Mouse (Mus musculus) megakaryocyte, embryonic 14.5 days (primary cell): ENCODE data around the gene Tbc1d2b. TPM values are rescaled to one million over a fixed set of nuclear protein-coding genes. Genes with fewer than 3 reads are reported as not detected.

ENCODE experiments used
- H3K27me3 ChIP-seq: replicated peaks from 2 replicates; pipeline ENCODE3; 2012; ENCODE audit warnings: inconsistent platforms
- H3K36me3 ChIP-seq: replicated peaks from 2 replicates; pipeline ENCODE3; 2012; ENCODE audit warnings: low read length, inconsistent platforms, mixed read lengths
- H3K4me1 ChIP-seq: 2 replicates; pipeline ENCODE4 v1.6.1; 2012; ENCODE audit warnings: inconsistent platforms
- H3K4me3 ChIP-seq: replicated peaks from 2 replicates; pipeline ENCODE3; 2012; ENCODE audit warnings: moderate library complexity, mild to moderate bottlenecking, inconsistent platforms
- H3K9me3 ChIP-seq: 2 replicates; pipeline ENCODE4 v1.6.1; 2012; ENCODE audit warnings: inconsistent platforms
- FLI1 ChIP-seq: IDR thresholded peaks from 2 replicates; pipeline ENCODE4 v1.6.1; 2012; ENCODE audit warnings: low read length, inconsistent platforms, mixed read lengths
- GATA1 ChIP-seq: IDR thresholded peaks from 3 replicates; pipeline ENCODE4 v1.6.1; 2012; ENCODE audit warnings: mixed read lengths, low read length, inconsistent platforms, borderline replicate concordance
- polyA plus RNA-seq: library from polyadenylated mRNA; stranded (reverse); fragments of >175 nt; gene quantifications from 2 replicates; pipeline ENCODE4 v1.2.3, GENCODE M21; 2012; ENCODE audit warnings: low replicate concordance; ENCODE audit not compliant: insufficient read depth

Gene Tbc1d2b
- polyA plus RNA-seq, 1 experiment, result 4.0 TPM

DNA sequence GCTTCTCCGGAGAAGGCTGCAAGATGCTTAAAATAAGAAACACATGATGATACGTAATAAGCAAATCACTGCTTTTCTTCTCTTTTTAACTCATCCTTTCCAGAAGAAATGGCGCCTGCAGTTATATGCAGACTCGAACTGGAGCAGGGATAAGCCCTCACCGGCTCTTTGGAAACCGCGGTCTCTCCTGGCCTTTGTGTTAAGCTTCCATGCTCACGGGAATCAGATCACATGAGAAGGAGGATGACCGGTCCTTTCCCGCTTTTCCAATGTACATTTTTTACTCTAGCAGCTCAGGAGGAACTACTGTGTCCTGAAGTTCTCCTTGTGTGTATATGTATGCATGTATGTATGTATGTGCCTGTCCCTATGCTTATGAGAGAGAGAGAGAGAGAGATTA lies 3.7 kb downstream of the Tbc1d2b start:
- TF ChIP-seq FLI1, result no peak
- TF ChIP-seq GATA1, result no peak
- Histone ChIP-seq H3K4me3 (no peak overlapping the region), H3K27me3 (no peaks in the 10 kb centered on the region), H3K9me3 (no peaks in the 10 kb centered on the region), H3K4me1 (peaks cover 69% of the 10 kb centered on the region), H3K36me3 (peaks cover 35% of the 10 kb centered on the region)

DNA sequence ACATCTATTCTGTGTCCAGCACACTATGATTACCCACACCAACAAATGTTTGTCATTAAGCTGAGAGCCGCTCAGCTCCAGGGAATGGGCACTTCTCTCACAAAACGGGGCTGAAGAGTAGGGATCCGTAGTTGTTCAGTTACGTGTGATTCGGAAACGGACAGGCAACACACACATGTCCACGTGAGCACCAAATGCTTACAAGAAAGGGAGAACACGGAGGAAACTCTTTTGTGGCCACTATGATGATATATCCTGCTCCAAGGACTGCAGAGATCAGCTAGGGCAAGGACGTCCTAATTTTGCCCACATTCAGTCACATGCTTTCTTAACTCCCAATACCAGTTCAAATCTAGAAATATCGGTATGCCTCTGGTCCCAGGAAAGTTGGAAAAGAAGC lies 4.5 kb downstream of the Tbc1d2b start:
- peaks cover 39% of the 10 kb centered on the region for H3K36me3 ChIP-seq
- TF ChIP-seq GATA1, result no peak
- no peak overlapping the region for H3K4me3 ChIP-seq
- no peaks in the 10 kb centered on the region for H3K27me3 ChIP-seq
- H3K9me3 ChIP-seq, result no peaks in the 10 kb centered on the region
- H3K4me1 ChIP-seq, result peaks cover 69% of the 10 kb centered on the region

DNA sequence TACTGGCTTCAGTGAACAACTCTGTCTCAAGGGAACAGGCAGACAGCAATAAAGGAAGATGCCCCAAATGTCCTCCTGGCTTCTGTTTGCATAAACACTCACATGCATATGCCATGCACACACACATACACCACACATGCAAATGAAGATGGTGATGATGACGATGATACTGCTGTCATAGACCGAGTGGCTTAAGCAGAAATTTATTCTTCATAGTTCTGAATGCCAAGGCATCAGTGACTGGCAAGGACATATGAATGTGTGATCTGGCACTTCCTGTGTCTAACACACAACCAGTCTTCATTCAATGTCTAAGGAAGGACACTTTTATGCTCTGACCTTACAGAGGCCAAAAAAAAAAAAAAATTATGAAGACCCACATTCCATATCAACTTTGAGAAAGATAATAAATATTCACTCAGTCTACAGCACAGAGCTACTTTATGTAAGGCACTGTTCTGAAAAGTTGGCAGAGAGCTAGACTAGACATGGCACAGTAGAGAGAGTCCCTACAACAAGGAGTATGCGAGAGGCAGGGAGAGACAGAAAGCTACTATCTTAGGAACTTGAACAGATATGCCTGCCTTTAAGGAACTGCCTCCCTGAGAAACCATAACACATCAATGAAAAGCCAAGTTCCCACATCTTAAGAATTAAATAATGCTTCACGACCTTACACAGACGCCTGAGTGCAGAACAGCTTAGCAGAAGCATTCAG lies 5.1 kb downstream of the Tbc1d2b start:
- peaks cover 43% of the 10 kb centered on the region for H3K36me3 ChIP-seq
- H3K4me1 ChIP-seq, result peaks cover 73% of the 10 kb centered on the region
- TF ChIP-seq GATA1 (no peak), FLI1 (no peak)
- no peaks in the 10 kb centered on the region for H3K9me3 ChIP-seq
- H3K27me3 ChIP-seq, result no peaks in the 10 kb centered on the region
- H3K4me3 ChIP-seq, result peak overlapping the region; percentile 17

DNA sequence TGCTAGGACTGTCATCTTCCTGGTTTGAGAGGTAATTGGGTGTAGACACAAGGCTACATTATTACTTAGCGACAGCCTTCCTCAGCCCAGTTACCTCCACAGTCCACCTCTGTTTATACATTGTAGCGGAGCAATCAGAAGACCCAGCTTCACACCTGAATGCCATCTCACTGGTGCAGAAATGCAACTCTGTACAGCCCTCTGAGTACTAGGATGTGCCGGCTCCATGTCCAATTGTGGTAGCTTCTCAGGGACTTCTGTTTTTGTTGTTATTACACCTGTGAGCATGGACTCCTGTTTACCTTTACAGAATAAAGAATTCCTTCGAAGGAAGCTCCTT lies 7.3 kb downstream of the Tbc1d2b start:
- no peak overlapping the region for H3K4me3 ChIP-seq

DNA sequence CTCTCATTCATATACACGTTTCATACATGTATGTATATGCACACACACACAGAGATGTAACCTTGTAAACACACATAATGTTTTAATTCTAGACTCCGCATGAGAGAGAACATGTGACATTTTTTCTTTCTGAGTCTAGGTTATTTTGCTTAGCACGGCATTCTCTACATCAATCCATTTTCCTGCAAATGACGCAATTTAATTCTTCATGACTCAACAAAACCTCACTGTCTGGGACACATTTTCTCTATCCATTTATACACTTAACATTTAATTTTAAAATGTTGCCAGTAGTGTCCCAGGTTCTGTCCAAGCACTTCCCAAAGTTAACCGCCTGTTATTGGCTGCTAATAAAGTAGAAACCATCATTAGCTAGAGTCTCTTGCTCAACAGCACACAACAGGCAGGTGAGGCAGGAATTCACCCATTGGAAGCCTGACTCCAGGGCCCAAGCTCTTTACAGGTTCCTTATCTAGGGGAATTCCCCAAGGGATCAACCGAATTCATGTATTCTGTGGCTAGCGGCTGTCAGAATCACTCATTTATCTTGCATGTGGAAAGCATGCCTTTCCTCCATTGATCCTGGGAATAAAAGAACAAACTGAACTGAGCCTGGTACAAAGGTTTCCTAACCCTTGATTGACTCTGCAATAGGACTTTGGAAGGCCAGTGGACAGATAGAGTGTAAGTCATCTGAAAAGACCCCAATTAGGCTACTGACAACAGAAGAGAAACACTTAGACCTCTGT lies 7.8 kb downstream of the Tbc1d2b start:
- TF ChIP-seq FLI1 (no peak), GATA1 (no peak)
- Histone ChIP-seq H3K4me3 (no peak overlapping the region), H3K4me1 (peaks cover 76% of the 10 kb centered on the region), H3K27me3 (no peaks in the 10 kb centered on the region), H3K36me3 (peaks cover 52% of the 10 kb centered on the region), H3K9me3 (no peaks in the 10 kb centered on the region)

More for the DNA sequence above, 7.3 kb downstream of the Tbc1d2b start:
- H3K36me3 ChIP-seq, result peaks cover 52% of the 10 kb centered on the region
- TF ChIP-seq FLI1, result no peak
- TF ChIP-seq GATA1, result no peak
- peaks cover 74% of the 10 kb centered on the region for H3K4me1 ChIP-seq
- H3K27me3 ChIP-seq, result no peaks in the 10 kb centered on the region
- H3K9me3 ChIP-seq, result no peaks in the 10 kb centered on the region

DNA sequence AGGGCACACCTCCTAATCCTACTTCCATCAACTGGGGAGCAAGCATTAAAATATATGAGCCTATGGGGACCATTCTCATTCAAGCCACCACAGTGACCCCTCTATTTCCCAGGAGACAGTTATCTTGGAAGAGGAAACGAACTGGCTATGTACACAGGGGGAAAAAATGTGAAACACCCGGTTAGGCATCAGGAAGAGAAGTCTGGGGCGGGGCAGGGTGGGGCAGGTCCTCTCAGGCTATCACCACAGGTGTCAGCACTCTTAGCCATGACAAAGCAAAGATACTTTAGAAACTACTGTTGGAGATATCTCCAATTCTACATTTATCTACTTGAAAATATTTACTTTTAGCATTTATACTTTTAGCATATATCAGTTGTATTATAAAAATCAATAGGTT lies 8.5 kb downstream of the Tbc1d2b start:
- H3K4me1 ChIP-seq, result peaks cover 83% of the 10 kb centered on the region
- H3K27me3 ChIP-seq, result no peaks in the 10 kb centered on the region
- no peak overlapping the region for H3K4me3 ChIP-seq
- H3K36me3 ChIP-seq, result peaks cover 47% of the 10 kb centered on the region
- TF ChIP-seq FLI1, result no peak
- TF ChIP-seq GATA1, result no peak
- no peaks in the 10 kb centered on the region for H3K9me3 ChIP-seq

DNA sequence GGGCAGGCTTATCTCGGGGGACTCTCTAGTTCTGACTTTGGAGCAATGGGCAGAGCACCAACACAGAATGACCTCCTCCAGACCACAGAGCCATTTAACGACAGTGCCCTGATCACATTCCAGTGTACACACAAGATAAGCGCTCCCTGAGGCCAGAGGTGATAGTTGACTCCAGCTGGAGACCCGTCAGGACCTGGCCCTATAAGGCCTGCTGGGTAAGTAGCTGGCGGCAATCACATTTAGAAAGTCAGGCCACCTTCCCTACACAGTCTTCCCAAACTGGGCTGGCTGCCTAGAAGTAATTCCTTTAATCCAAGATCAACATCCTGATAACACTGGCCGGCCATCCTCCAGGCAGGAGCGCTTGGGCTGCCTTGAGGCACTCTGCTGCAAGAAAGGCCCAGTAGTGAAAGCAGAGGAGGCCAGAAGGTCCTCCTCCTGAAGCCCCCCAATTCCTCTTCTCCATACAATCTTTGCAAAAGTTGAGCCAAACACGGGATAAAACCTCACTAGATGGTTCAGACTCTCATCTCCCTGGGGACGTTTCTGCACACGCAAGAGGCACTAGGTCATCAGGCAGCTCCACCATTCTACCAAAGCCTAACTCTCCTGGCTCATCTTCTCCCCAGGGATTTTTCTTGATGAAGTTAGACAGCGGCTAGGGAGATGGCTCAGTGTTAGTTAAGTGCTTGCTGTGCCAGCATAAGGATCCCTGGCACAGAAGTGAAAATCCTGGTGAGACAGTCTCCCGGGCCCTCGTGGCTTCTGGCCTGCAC lies 9.8 kb downstream of the Tbc1d2b start:
- Histone ChIP-seq H3K36me3 (peaks cover 40% of the 10 kb centered on the region), H3K27me3 (no peaks in the 10 kb centered on the region), H3K9me3 (no peaks in the 10 kb centered on the region), H3K4me3 (no peak overlapping the region), H3K4me1 (peaks cover 86% of the 10 kb centered on the region)
- no peak for TF ChIP-seq FLI1
- no peak for TF ChIP-seq GATA1

DNA sequence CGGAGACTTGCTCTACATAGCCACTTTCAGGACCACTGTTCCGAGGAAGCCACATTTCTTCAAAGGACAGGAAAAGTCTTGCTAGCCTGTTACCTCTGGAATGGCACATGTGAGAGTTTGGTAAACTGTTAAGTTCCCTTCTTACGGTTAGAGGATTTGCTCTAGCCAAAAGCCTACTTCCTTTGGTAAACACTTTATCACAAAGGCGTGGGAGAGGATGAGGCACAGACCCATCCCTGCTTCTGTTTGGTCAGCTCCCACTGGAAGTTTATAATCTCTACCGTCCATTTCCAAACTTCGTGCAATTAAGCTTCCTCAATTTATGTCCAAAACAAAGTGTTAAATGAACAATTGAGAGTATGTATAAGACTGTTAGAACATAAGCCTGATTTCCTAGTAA lies 10.5 kb downstream of the Tbc1d2b start:
- H3K4me1 ChIP-seq, result peaks cover 82% of the 10 kb centered on the region
- TF ChIP-seq GATA1 (no peak), FLI1 (no peak)
- H3K4me3 ChIP-seq, result peak overlapping the region; percentile 57
- H3K27me3 ChIP-seq, result no peaks in the 10 kb centered on the region
- H3K9me3 ChIP-seq, result no peaks in the 10 kb centered on the region
- peaks cover 37% of the 10 kb centered on the region for H3K36me3 ChIP-seq

DNA sequence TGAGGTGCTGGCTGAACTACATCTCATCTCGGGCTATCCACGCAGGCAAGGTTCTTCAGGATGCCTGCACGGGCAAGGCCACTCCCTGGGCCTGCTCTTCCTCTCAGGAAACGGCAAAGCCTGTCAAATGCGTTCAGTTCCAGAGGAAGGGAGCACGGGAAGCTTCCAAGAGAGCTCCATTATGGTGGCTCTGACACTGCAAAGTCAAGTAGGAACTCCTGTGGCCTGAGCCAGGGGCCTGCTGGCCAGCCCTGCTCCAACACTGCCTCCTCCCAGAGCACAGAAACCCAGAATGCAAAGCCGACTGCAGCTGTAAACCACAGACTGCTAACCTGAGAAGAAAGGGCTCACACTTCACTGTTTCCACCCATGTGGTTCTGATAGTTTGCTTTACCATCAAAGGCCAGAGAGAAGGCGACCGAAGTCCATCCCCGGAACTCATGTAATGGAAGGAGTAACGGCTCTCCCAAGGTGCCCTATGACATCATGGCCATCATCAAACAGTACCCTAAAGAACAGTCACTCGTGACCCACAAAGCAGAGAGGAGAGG lies 11.1 kb downstream of the Tbc1d2b start:
- Histone ChIP-seq H3K9me3 (no peaks in the 10 kb centered on the region), H3K27me3 (no peaks in the 10 kb centered on the region), H3K4me1 (peaks cover 80% of the 10 kb centered on the region), H3K36me3 (peaks cover 32% of the 10 kb centered on the region), H3K4me3 (no peak overlapping the region)
- TF ChIP-seq FLI1, result no peak
- no peak for TF ChIP-seq GATA1
